Mouse (Mus musculus): ENCODE measurements at regions not wholly inside any gene's neighbourhood (a gene's known extent, or its start where the extent isn't known, plus 50 kb on each side); places are given as distances from the start of the nearest gene placed in this dataset.

DNA sequence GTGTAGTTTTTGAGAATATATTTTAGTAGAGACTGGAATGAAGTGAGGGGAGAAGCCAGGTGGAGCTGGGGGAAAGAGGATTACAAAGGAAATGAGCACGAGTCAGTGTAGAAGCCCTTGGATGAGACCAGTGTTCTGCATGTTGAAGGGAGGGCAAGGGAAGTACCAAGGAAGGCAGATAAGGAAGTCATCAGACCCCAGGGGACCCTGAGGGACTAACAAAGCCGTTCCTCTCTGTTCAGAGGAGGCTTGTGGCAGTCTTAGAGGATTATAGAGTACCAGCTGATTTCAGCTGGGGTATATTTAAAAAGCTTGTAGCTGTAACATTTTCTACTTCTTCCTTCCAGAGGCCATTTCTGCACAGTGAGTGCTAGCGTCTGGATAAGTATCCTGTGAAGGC, 56.7 kb upstream of the Igsf9b start:
- no peak for DNase-seq (ENCODE audit: low read depth, low spot score)

DNA sequence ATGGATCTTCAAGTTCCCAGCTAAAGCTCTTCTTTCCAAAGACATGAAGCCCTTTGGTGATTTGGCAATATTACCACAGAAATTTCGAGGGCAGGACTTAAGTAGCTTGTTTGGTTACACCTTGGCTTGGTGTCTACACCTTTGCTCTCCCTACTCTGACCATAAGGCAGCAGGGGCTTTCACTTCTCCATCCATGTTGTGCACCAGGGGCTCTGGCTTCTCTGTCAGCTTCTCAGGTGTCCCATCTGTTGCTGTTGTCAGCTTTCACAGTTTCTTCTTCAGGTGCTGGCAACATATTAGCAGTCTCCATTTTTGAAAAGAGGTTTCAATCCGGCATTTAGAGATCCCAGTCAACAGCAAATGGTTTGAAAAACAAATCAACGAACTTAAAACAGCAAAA, 58.1 kb upstream of the Igsf9b start:
- no peak for DNase-seq (ENCODE audit: low read depth, low spot score)

DNA sequence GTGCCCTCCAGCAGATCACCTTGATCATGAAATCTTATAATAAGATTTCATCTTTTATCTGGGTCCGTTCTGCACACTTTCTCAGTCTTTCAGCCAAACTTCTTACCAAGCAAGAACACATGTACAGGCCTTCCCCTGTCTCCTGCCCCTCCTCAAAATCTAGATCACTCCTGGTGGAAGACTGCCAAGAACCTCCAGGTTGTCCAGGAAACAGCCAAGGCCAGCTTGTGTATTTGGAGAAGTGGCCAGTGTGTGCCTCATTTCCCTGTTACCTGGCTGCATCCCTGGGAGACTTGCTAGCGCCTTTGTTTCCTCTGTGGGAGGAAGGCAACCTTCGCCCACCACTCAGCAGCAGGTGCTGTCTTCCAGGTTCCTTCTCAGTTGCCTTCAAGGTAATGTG, 58.5 kb upstream of the Igsf9b start:
- DNase-seq (ENCODE audit: low read depth, low spot score) = no peak

DNA sequence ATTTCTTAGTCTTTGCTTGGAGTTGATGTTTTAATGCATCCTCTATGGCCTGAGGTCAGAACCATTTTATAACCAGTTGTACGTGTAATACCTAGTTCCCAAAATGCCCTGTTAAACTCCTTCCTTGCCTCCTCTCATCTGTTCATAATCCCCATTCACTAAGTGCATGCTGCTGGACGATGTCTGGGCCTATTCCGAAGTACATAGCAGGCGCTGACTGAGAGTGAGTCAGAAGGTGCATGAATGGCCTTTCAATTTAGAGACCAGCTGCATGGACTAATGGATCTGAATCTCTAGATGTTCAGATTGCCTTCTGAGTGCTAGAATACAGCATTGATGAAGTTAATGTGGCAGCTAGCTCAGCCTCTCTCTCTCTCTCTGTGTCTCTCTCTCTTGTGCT, 66.3 kb upstream of the Igsf9b start:
- DNase-seq (ENCODE audit: low read depth, low spot score) = no peak

DNA sequence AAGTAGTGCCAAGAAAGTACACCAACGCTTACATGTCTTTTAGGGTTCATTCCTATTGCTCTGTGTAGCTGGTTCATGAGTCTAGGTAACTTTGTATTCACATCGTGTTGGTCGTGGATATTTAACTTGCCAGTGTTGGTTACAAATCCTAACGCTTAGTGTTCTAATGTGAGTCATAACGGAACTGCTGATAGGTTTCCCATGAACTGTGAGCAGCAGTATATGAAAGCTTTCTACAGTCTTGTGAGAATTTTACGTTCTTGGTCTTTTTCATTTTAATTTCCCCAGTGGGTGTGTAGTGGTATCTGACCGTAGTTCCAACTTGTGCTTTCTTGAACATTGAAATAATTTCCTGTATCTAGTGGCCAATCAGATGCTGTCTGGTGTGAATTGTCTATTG, 71.5 kb upstream of the Igsf9b start:
- no peak for DNase-seq (ENCODE audit: low read depth, low spot score)

DNA sequence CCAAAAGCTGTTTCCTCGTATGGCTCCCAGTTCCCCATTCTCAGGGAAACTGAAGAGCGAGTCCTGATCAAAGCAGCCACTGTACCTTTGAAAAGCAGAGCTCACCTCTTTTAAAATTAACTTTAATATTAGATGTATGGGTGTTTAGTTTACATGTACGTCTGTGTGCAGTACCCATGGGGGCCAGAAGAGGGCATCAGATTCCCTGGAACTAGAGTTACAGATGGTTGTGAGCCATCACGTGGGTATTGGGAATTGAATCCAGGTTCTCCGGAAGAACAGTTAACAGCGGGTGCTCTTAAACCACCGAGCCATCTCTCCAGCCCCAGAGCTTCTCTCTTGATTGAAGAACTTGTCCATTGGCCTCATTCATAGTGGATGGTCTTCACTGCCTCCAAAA, 66.0 kb upstream of the Jam3 start:
- peak; percentile 77 for DNase-seq (ENCODE audit: low read depth, low spot score)

DNA sequence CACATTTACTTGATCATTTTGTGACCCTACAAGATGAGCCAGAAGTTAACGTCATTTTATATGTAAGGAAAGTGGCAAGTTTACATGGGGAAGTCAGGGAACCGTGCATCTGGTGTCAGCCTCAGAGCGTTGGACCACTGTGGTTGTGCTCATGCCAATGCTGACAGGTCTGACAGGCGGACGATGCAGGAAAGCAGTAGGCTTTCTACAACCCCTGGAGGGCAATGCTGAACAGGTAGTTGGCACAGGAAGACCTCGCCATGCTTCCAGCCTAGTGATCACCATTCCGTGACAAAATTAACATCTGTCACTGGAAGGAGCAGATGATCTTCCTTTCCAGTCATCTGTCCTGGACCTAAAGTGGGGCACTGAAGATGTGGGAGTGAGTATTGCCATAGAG, 60.8 kb upstream of the Jam3 start:
- DNase-seq (ENCODE audit: low read depth, low spot score) = no peak

DNA sequence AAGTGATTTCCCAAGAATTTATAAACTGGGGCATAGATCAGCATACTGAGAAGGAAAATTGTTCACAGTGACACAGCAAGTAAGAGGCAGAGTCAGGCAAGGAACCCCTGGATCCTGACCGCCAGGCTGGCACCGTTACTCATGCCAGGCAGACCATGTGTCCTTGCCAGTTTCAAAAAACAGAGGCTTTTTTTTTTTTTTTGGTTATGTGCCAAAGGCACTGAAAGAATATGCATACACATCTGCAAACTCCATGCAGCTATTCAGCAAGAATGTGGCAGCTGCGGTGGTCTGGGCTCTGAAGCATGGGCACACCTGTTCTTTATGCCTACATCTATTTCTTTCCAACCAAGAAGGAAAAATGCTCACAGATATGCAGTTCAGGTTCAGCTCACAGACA, 58.8 kb upstream of the Jam3 start:
- DNase-seq (ENCODE audit: low read depth, low spot score) = no peak

DNA sequence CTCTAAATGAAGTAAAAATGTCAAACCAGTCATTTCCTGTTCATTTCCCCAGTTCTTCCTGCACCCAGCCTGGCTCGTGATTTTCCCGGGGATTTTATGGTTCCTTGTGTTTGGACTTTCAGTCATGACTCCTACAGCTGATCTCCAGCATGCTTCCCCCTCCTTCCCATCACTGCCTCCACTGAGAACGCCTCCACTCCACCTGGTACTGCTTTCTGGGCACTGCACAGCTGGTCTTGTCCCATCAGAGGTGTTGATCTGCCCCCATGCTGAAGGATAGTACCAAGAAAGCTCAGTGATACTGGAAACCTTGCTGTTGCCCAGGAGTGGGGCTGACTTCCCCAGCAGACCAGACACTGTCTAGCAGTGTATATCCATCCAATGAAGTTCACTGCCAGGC, 53.6 kb upstream of the Jam3 start:
- DNase-seq (ENCODE audit: low read depth, low spot score) = no peak

Data from ES-CJ7 (cell line).